Mouse (Mus musculus): Measurements from ENCODE around the gene Gnat2.

DNA sequence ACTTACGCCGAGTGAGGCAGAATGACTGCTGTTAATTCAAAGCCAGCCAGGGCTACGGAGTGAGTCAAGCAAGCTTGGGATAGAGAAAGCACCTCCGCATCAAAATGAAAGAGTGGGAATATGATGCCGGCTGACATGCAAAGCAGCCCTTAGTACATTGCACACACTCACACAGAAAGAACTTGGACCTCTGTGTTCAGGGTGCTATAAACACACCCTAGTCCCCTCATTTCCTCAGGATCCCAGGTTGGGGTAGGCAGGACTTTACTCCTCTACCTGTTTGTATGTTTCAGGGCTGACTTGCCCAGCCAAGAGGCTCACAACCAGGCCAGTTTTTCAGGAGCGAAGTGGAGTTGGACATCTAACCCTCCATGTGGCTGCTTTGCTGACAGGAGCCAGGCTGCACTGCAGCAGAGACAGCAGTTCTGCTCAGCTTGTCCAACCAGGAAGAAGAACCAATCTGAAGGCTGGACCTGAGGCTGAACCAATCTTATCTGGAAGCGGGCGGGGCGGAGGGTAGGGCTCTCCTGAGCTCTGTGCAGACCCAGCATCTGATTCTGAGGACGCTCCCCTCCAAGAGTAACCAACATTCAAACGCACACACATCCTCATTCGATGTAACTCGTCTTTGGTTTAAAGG is 23.2 kb upstream of the Gnat2 start:
- TF ChIP-seq TAL1 (IDR thresholded peaks at IDR 0.05; ENCODE audit: low read length) (no peak), GATA1 (IDR thresholded peaks at IDR 0.05; ENCODE audit: low read length) (no peak)
